Mouse (Mus musculus) neutrophil, adult 5-6 weeks (primary cell): ENCODE data around the gene Atl3. TPM values are rescaled to one million over a fixed set of nuclear protein-coding genes. Genes with fewer than 3 reads are reported as not detected.

ENCODE experiments used
- ATAC-seq: fragments of 151-379, 151-347 bp; 2 replicates; pipeline ENCODE4 v1.8.0; 2017; ENCODE audit warnings: mild to moderate bottlenecking, moderate TSS enrichment; ENCODE audit not compliant: insufficient number of reproducible peaks, poor library complexity, low FRiP score, severe bottlenecking; ENCODE audit errors: extremely low read depth
- total RNA-seq: library from RNA; stranded (forward); fragments of 200-1000 nt; gene quantifications from 2 replicates; pipeline ENCODE4 v1.2.3, GENCODE M21; 2017

The Atl3 gene
- total RNA-seq, 1 experiment from 2014 or later, result 35.8 TPM

DNA sequence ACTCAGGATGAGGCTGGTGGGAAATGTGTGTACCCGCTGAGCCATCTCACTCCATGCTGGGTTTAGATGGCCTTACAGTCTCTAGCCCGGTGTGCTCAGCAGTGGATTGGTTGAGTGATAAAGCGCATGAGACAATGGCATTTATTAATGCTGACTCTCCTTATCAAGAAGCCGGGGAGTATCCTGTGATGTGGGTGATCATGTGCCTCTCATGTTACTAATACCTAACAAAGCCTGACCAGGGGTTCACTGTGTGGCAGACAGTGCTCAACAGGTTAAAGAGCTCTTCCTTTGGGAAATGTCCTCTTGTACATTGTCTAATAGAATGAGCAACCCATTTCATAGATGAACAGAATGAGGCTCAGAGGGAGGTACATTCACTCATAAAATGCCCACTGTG is 61.0 kb downstream of the Atl3 start:
- no peak for ATAC-seq

DNA sequence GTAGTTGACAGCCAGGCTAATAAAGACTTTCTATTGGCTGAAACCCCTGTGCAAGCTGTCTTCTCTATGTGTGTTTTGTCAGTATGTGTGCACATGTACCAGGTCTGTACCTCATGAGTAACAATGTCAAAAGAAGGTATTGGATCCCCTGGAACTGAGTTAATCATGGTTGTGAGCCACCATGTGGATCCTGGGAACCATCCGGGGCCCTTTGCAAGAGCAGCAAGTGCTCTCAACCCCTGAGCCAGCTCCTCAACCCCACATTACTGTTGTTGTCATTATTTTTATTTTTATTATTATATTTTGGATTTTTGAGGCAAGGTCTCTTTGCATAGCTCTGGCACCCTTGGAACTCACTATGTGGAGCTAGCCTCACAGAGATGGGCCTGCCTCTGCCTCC is 62.8 kb downstream of the Atl3 start:
- no peak for ATAC-seq

DNA sequence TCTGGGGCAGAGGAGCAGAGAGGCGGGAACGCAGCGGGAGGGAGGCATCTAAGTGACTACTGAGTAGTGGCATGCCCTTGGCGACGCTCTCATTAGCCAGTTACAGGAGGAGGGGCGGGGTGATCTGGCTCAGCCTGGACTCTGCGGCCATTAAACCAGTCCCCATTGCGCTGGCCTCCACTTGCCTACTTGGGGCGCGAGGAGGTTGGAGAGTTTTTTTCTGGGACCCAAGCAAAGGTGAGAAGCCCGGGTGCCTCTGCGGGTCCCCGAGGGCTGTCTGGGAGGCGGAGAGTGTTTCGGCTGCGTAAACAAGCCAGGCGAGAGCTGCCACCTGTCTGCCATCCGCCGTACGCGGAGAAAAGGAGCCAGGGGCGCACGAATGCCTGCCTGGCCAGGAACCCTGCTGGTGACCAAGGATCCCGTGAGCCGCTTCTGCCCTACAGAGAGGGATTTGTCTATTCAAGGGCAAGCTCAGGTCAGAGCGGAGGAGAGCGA is 63.5 kb downstream of the Atl3 start, which contains the start of gene Pla2g16:
Pla2g16 (plus strand) TSS at position 132 of the 495 bp plus-strand sequence.
- ATAC-seq, result peak; percentile 65

DNA sequence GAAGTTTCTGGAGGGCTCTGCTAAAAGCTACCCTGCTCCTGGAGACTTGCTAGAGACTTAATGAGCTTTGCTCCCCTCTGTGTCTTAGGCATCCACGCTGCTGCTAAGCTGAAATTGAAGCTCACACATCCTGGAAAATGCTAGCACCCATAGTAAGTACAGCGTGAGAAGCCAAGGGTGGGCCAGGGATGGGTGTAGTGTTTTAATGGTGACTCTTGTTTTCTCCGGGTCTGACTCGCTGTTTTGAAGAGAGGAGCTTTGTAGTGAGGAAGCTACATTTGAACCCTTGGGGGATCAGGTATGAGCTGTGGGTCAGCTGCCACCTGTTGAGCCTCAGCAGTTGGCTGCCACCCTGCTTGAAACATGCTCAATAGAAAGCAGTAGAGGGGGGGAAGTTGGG is 64.0 kb downstream of the Atl3 start:
- ATAC-seq, result no peak

DNA sequence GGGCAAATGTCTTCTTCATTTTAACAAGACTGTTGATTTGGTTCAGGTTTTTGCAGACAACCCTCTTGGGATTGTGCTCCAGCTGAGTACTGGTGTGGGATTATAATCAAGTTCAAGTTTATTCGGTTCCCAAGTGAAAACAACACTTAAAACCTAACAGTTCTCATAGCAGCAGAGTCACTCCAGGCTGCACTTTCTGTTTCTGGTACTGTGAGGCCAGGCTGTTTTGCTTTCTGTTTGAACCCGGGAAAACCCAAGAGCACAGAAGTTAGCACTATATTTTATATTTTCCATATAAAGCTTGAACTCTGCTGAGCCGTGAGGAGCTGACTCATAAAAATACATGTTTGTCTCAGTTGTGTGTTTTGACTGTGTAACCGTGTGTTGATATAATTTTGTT is 64.8 kb downstream of the Atl3 start:
- no peak for ATAC-seq

DNA sequence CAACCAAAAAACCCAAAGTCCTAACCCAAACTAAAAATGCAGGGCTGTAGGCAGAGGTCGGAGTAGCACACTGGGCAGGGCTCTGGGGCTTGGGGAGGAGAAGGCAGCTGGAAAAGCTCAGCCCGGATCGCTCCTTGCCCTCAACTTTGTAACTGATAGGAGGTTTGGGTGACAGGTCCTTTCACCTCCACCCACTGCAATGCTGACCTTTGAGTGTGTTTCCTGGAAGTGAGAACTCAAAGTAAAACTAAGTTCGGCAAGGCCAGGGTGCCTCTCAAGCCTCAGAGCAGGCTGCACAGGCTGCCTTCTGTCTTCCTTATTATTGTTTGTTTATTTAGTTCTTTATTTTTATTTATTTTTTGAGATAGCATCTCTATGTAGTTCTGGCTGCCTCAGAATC is 66.1 kb downstream of the Atl3 start:
- no peak for ATAC-seq

DNA sequence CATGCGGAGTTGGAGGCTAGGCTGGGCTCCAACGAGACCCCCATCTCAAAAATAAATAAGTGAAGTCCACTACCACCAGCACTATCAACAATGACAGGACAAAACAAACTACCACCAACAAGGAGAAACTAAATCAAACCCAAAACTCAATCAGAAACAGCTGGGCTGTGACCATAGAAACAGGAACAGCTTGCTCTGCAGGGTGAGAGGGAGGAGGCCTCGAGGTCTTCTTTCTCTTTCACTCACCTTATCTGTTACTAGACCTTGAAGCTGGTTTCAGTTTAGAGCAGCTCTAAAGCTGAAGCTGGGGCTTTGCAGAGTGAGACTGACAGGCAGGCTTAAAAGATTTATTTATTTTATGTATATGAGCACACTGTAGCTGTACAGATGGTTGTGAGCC is 67.6 kb downstream of the Atl3 start:
- no peak for ATAC-seq

DNA sequence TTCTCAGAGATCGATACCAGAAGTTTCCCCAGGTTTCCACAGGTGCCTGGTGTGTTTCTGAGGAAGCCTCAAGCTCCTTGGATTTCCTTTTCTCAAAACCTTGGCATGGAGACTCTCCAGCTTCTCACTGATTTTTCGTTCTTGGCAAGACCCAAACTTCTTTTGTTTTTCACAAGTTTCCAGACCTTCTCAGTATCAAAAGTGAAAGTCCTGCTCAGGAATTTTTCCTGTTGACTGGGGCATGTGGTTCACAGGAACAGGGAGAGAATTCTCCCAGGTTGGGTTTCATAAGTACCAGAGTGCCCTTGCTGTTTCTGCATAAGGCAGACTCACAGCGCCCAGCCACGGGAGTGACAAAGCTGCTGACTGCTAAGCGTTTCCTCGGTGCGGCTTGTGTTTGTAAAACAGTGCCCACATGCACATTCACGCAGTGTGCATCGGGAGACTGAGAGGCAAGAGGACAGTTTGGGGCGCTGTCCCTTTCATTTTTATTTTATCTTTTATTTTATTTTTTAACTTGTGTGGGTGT is 68.8 kb downstream of the Atl3 start:
- ATAC-seq, result no peak

DNA sequence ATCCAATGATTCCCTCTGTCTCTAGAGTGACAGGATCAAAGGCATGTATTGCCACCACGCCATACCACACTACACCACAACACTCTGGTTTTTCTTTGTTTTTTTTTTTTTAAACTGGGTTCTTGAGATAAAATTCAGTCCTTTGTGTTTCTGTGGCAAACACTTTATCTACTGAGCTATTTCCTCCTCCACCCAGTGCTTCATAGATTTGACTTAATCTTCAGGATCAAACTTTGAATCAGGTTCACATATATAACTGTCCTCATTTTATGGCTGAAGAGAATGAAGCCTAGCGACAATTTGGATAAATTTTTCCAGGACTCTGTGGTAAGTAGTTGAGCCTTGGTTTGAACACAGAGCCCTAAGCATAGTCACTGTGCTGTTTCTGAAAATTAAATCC is 69.8 kb downstream of the Atl3 start:
- no peak for ATAC-seq

DNA sequence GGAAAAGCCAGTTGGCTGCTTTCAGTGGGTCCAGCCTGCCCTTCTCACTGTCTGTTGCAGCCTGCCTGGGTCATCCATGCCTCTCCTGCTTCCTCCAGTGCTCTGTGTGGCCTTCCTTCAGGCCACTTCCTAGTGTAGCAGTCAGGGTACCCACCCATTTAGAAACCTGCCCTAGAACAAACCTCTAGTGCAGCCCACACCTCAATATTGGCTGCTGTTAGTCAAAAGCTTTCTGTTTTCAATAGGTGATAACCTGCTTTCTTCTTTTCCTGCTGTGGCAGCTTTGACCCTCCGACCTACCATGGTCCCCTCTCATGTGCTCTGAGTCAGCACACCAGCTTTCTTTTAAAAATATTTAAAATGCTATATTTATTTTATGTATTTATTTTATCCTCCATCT is 70.6 kb downstream of the Atl3 start:
- ATAC-seq, result no peak

DNA sequence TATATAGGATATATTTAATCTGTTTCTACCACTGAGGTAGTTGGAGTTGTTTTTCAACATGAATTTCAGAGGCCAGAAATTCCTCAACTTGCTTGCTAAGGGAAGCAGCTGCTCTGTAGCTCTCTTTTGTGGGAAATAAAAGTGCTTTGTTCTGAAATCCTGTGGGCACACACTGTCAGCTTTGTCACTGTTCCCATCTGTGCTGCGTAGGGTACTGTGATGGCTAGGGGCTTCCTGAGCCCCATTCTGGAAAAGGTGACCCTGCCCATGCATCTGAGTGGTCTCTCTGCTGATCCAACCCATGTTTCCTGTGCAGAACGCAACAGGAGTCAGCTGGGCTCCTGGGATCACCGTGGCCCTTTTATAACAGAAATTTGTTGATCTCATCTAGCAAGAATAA is 73.0 kb downstream of the Atl3 start:
- ATAC-seq, result no peak

DNA sequence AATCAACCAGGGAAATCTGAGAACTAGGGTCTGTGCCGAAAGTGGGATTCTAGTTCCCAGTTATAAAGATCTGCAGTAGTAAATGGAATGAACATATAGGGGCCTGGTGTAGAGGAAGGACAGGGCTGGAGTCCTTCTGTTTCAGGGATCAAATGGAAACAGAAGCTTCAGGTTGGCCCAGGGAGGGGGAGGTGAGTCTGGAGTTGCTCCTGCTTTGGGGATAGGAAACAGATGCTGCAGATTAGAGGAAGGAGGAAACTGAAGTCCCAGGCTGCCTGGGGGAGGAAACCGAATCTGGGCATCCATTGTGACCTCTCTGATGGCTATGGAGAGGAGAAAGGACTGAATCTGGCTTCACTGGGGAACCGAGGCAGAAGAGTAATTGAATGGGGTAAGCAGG is 74.5 kb downstream of the Atl3 start:
- ATAC-seq, result no peak

DNA sequence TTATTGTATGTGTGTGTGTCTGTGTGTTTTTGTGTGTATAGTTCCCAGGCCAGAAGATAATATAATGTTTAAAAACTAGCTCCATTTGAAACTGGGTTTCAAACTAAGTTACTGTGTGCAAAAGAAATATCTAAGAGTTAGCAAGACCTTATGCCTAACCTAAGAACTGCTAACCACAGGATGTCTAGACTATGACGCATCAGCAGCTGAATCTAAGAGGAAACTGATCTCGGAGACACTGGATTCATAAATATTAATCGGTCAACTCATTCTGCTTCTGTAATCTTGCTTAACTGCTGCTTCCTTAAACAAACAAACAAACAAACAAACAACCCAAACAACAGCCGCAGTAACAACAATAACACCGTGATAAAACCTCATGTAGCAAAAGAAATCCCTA is 75.8 kb downstream of the Atl3 start:
- no peak for ATAC-seq

DNA sequence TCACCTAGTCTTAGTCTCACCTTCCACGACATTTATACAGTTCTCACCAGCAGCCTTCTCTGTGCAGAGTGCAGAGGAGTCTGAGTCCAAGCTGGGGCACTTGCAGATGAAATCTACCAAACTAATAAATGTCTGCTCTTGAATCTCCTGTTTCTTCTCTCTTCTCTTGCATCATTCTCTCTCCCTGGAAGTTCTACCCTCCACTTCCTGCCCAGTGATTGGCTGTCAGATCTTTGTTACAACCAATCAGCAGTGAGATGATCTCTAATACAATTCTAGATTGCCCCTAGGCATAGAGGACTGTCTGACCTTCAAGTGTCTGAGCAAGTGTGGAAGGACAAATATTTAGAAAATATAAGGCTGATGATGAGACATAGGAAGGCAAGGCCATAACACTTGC is 82.3 kb downstream of the Atl3 start:
- ATAC-seq, result no peak

DNA sequence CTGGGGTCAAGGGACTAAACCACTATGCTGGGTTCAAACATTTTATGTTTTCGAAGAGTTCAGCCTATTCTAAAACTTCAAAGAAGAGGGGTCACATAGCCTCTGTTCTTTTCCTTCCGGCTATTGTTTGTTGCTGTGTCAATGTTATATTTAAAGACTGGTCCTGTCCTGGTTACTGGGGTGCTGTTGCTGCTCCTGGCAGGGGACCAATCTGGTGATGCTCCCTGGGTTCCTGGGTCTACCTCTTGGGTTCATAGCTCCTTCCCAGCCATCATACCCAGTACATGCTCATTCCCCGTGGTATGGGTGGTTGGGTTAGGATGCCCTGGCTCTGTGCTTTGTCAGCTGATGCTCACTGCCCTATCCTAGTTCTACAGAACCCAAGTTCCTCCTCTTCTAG is 83.9 kb downstream of the Atl3 start:
- ATAC-seq, result no peak

DNA sequence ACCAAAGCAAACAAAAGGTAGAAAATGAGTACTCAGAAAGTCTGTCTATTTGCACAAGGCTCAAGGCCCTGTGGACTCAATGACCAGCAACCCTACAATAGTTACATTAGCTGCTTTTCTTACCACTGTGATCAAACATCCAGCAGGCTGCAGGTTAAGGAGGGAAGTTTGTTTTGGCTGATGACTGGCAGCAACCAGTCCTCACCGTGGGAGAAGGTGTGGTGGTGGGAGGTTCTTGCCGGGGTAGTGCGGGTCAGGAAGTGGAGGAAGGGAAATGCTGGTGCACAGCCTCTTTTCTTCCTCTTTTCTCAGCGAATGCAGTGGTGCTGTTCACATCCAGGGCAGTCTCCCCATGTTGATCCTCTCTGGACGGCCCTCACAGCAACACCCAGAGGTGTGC is 87.2 kb downstream of the Atl3 start:
- no peak for ATAC-seq

DNA sequence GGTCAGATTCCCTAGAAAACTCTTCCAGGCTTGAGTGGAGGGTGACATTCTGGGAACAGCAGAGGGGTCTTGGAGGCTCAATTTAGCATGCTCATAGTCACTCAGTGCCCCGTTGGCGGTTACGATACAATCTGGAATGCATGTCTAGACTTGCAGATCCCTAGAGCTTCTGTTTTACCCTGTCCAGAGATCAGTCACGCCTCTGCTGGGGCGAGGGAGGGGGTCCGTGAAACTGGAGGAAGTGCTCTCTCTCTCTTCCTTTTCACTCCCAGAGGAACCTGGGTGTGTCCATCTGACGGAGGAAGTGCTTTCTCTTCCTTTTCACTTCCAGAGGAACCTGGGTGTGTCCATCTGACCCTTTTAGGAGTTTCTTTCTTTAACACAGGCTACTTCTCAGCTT is 89.3 kb downstream of the Atl3 start:
- no peak for ATAC-seq

DNA sequence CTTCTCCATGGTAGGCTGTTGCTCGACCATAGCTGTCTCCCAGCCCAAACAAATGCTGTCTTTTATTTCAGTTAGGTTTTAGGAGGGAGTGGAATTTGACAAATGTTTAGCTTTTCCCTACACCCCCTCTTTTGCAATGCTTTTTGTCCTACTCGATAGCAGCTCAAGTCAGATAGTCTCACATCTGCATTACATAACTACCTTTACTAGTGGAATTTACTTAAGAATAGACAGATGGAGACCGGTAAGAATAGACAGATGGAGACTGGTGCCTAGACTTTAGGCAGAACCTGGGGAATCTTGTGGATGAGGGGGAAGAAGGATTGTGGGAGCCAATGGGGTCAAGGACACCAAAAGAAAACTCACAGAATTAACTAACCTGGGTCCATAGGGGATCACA is 89.8 kb downstream of the Atl3 start:
- ATAC-seq, result no peak

DNA sequence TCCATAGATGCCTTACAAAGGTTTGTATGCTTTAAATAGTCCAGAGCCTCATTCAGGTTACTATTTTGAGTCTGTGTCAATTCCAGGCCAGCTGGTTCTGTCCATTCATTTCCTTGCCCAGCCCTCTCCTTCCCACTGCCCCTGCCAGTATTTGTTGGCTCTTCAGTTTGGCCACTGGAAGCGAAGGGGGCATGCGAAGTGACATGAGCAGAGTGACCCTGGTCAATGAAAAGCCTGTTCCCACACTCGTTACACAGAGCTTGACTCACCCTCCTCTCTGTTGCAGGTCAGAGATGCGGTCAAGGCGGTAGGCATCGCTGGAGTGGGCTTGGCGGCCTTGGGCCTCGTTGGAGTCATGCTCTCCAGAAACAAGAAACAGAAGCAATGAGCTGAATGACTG is 91.4 kb downstream of the Atl3 start:
- ATAC-seq, result no peak

DNA sequence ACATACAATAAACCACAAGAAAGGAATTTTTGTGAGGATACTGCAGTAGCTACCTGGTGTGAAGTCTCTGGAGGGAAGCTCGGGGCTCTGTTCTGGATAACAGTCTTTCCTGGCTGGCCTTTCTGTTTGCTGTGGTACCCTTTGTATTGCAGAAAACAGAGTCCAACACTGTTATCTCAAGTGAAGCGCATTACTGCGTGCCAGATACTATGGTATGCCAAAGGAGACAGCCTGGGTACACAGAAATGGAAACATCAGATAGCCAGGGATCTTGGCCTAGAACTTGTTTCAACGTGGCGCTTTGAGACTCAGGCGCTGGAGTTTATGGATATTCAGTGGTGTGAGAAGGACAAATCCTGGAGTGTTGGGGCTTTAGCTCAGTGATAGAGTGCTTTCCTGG is 91.9 kb downstream of the Atl3 start:
- no peak for ATAC-seq
